Mouse (Mus musculus) embryonic stem cell, embryonic (primary cell): Measurements from ENCODE around the gene Nktr.

Source experiments
- CTCF ChIA-PET, 4 experiments: fragments of 300-600 bp in 2 of 4; fragments of 350-600 bp in 2 of 4; sonication (Branson Sonifier 250); formaldehyde crosslinking; loops; one replicate each; lab custom pipeline; 2022; ENCODE audit warnings: inconsistent platforms in 2 of 4; lab: Charles Lee
- POLR2A ChIA-PET, 4 experiments: fragments of 300-600 bp in 2 of 4; fragments of 350-600 bp in 2 of 4; sonication (Branson Sonifier 250); formaldehyde crosslinking; loops; one replicate each; lab custom pipeline; 2022; ENCODE audit warnings: antibody characterized with exemption in 4 of 4, inconsistent platforms in 1 of 4; lab: Charles Lee

Nktr gene

DNA sequence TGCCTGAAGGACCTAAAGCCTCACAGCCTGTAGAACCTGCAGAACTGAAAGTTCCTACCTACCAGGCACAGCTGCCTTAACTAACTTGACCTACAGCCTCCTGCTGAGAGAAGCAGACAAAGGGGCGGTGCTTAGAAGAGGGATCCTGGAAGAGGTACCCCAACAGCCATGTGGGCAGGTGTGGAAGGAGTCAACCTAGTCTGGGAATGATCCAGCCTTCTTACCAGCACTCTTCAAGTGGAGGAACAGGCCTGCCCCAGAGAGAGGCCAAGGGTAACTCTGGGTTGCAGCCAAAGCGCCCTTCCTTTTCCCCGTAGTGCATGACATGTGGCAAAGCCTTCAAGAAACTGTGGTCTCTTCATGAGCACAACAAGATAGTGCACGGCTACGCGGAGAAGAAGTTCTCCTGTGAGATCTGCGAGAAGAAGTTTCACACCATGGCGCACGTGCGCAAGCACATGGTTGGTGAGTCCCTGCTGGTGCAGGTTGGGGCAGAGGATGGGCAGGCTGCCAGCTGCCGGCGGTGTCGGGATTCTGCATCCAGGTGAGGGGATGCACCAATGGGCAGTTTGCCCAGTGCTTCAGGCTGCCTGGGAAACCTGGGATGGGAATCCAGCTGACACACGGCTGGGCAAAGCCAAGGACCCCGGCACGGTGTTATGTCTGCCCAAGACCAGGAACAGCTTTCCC, 46.3 kb downstream of the Nktr start:
- POLR2A ChIA-PET, result interaction anchor here in 2 of 4 experiments (0.5 to 1.1 kb wide), 3 partner anchors 31 to 861 kb away, joined by 3 read pairs; partner anchors contain the start of gene Ss18l2 (in 1 of the 2)
- CTCF ChIA-PET, result no interaction called here

DNA sequence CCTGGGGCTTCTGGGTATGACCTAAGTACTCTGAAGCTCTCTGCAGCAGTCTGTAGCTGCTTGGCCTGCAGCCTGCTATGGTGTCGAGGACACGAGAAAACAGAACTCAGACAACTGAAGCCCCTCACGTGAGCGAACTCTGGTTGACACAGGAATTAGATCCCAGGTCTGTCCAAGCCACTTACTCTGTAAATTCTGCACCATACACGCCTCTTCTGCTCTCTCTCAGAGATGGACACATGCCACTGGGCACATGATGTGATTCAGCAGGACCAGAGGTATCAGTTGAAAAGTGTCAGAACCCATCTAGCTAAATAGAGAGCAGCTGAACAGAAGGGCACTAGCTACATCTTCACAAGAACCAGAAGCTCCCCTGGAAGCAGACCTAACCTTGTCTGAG, 53.4 kb downstream of the Nktr start:
- ChIA-PET POLR2A (interaction anchor here in 2 of 4 experiments (0.7 to 1.6 kb wide), 2 partner anchors 11 to 1340 kb away, joined by 3 to 5 read pairs; partner anchors contain the start of genes Exosc7 (in 1 of the 2) and Zdhhc3 (in 1 of the 2)), CTCF (interaction anchor here in 2 of 4 experiments (0.6 kb wide), 2 partner anchors 71 to 670 kb away, joined by 4 to 9 read pairs; no protein-coding TSS in a partner anchor)

DNA sequence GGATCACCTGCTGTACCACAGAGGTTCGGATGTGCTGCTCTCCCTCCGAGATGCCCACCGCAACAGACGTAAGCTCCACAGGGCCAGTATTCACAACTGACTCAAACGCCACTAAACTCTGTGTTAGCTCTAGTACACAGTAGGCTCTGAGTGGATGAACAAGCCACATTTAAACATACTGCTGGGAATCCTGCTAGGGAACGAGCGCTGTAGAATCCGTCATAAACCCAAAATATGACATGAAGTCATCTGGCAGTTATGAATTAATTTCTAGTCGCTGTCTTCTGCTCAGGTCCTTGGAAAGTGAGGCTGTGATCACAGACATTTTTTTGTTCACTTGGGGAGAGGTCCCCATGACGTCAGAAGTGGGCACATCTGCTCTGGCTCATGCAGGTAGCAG, 57.0 kb downstream of the Nktr start:
- ChIA-PET POLR2A (interaction anchor here in 1 of 4 experiments (0.5 to 1.3 kb wide), 2 partner anchors 16 to 56 kb away, joined by 3 to 4 read pairs; no protein-coding TSS in a partner anchor), CTCF (no interaction called here)

GRCm38 (mm10) chr9:121776511-121776910, 57.5 kb downstream of the Nktr start:
- CTCF ChIA-PET, result no interaction called here
- POLR2A ChIA-PET, result no interaction called here

GRCm38 (mm10) chr9:121777484-121778065, 58.6 kb downstream of the Nktr start, which contains the start of gene Klhl40:
Klhl40 (plus strand) TSS chr9:121777607.
- POLR2A ChIA-PET, result interaction anchor here in 1 of 4 experiments (0.7 kb wide), 1 partner anchor 23 kb away, joined by 3 read pairs; no protein-coding TSS in a partner anchor
- CTCF ChIA-PET, result no interaction called here

- CTCF ChIA-PET, result no interaction called here
- POLR2A ChIA-PET, result no interaction called here
These were observed 59.2 kb downstream of the Nktr start for GRCm38 (mm10) chr9:121778066-121778624.

DNA sequence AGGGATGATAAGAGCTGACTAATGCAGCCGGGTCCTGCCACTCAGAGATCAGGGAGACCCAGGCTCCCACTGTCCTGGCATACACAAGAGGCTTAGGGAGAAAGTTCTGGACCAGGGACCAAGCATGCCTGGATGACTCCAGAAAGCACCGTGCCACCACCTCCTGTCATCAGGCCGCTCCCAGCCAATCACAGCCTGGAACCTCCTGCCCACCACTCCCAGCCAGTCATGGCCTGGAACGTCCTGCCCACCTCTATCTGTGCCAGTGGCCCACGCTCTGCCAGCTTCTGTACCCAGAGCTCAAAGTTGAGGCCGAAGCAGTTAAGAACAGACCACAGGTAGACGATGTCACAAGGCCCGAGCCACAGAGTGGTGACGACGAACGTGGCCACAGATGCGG, 65.8 kb downstream of the Nktr start:
- CTCF ChIA-PET, result no interaction called here
- POLR2A ChIA-PET, result no interaction called here

- ChIA-PET POLR2A (no interaction called here), CTCF (interaction anchor here in 1 of 4 experiments (0.6 kb wide), 1 partner anchor 471 kb away, joined by 3 read pairs; no protein-coding TSS in a partner anchor)
These were observed 66.3 kb downstream of the Nktr start for GRCm38 (mm10) chr9:121785261-121785660.

DNA sequence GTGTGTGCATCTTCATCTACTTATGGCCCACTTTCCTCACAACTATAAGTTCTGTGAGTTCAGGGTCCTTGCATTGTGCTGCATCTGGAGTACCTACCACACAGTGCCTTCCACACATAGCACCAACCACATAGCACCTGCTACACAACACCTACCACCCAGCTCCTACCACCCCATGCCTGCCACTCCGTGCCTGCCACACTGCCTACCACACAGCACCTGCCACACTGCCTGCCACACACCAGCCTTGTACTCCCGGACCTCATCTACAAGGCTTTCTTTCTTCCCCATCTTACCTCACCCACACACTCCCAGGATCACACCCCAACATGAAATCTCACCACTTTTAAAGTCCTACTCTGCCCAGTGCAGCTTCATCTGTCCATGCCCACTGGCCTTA, 67.4 kb downstream of the Nktr start:
- ChIA-PET CTCF (no interaction called here), POLR2A (no interaction called here)

GRCm38 (mm10) chr9:121791206-121791605, 72.2 kb downstream of the Nktr start:
- POLR2A ChIA-PET, result interaction anchor here in 1 of 4 experiments (0.6 to 0.7 kb wide), 2 partner anchors 25 to 103 kb away, joined by 3 to 4 read pairs; no protein-coding TSS in a partner anchor
- CTCF ChIA-PET, result interaction anchor here in 1 of 4 experiments (0.5 kb wide), 1 partner anchor 18 kb away, joined by 3 read pairs; no protein-coding TSS in a partner anchor

- ChIA-PET CTCF (interaction anchor here in 1 of 4 experiments (0.7 kb wide), 1 partner anchor 16 kb away, joined by 3 read pairs; no protein-coding TSS in a partner anchor), POLR2A (interaction anchor here in 1 of 4 experiments (0.6 kb wide), 1 partner anchor 24 kb away, joined by 3 read pairs; no protein-coding TSS in a partner anchor)
These were observed 73.0 kb downstream of the Nktr start, which contains the start of gene Hhatl for GRCm38 (mm10) chr9:121791757-121792521. Hhatl (minus strand) TSS chr9:121792507.

- POLR2A ChIA-PET, result interaction anchor here in 1 of 4 experiments (1.1 kb wide), 1 partner anchor 63 kb away, joined by 3 read pairs; the partner anchor contains the start of gene Higd1a
- CTCF ChIA-PET, result interaction anchor here in 1 of 4 experiments (0.6 kb wide), 1 partner anchor 1713 kb away, joined by 4 read pairs; no protein-coding TSS in a partner anchor
These were observed 76.1 kb downstream of the Nktr start for GRCm38 (mm10) chr9:121794972-121795539.

GRCm38 (mm10) chr9:121797722-121798121, 78.8 kb downstream of the Nktr start:
- CTCF ChIA-PET, result interaction anchor here in 3 of 4 experiments (0.6 to 1.2 kb wide), 4 partner anchors 9 to 321 kb away, joined by 3 to 12 read pairs (median 4); partner anchors contain the start of genes Lyzl4 (in 1 of the 3) and Vipr1 (in 1 of the 3)
- POLR2A ChIA-PET, result interaction anchor here in 1 of 4 experiments (0.8 kb wide), 1 partner anchor 16 kb away, joined by 3 read pairs; no protein-coding TSS in a partner anchor

GRCm38 (mm10) chr9:121798887-121799520, 80.0 kb downstream of the Nktr start:
- ChIA-PET CTCF (no interaction called here), POLR2A (no interaction called here)

- ChIA-PET POLR2A (interaction anchor here in 1 of 4 experiments (0.6 kb wide), 1 partner anchor 822 kb away, joined by 3 read pairs; no protein-coding TSS in a partner anchor), CTCF (interaction anchor here in 1 of 4 experiments (1.1 kb wide), 1 partner anchor 212 kb away, joined by 3 read pairs; no protein-coding TSS in a partner anchor)
These were observed 83.8 kb downstream of the Nktr start for GRCm38 (mm10) chr9:121802747-121803146.
